Mouse (Mus musculus): ENCODE measurements at regions not wholly inside any gene's neighbourhood (a gene's known extent, or its start where the extent isn't known, plus 50 kb on each side); places are given as distances from the start of the nearest gene placed in this dataset.

DNA sequence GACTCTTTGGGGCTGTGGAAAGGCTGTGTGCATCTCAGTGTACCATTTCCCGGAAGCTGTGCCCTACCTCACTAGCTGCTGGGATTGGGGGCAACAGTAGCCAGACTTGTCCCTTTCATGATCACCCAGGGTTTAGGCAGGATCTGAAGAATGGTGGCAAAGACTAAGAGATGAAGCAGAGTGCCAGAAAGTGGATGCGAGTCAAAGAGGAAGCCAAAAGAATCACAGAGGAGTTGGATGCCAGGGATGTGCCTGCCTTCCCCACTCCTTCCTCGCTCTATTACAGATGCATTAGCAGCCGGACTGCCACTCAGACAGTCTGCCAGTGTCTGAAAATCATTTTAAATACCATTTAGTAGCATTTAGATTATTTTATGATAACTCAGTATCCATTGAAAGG, 271.5 kb upstream of the Slc24a2 start:
- H3K4me3 ChIP-seq, result no peak overlapping the region
- H3K27ac ChIP-seq (replicated peaks), result no peak overlapping the region
- no peaks in the 10 kb centered on the region for H3K36me3 ChIP-seq
- H3K27me3 ChIP-seq (ENCODE audit: low read depth, poor library complexity, severe bottlenecking), result no peaks in the 10 kb centered on the region
- H3K9me3 ChIP-seq (replicated peaks), result no peaks in the 10 kb centered on the region
- DNase-seq (ENCODE audit: low spot score), result no peak
- peaks cover 3% of the 10 kb centered on the region; the same call in 1 of the 2 replicates for H3K4me1 ChIP-seq
- WGBS, result 92% methylated on average over 4 of the region's 4 CpGs

DNA sequence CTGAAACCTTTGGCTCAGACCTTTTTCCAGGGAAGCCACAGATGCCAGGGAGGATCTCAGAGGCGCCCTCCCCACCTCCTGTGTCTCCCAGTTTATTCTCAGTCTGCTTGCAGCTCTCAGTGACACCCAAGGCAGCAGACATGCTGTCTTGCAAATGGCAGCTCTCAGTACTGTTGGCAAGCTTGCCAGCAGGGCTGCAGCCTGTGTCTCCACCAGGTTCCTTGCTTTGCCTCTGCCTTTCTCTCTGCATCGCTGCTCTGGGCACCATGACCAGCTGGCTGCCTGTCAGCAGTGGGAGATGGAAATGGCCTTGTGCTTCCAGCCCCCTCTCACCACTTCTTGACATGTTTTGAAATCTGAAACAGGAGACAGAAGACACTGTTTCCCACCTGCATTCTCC, 270.2 kb upstream of the Slc24a2 start:
- H3K4me3 ChIP-seq, result no peak overlapping the region
- no peaks in the 10 kb centered on the region for H3K9me3 ChIP-seq (replicated peaks)
- no peaks in the 10 kb centered on the region for H3K36me3 ChIP-seq
- 88% methylated on average over 2 of the region's 2 CpGs for WGBS
- H3K27ac ChIP-seq (replicated peaks), result no peak overlapping the region
- no peaks in the 10 kb centered on the region for H3K27me3 ChIP-seq (ENCODE audit: low read depth, poor library complexity, severe bottlenecking)
- DNase-seq (ENCODE audit: low spot score), result no peak
- peaks cover 3% of the 10 kb centered on the region; the same call in 1 of the 2 replicates for H3K4me1 ChIP-seq

DNA sequence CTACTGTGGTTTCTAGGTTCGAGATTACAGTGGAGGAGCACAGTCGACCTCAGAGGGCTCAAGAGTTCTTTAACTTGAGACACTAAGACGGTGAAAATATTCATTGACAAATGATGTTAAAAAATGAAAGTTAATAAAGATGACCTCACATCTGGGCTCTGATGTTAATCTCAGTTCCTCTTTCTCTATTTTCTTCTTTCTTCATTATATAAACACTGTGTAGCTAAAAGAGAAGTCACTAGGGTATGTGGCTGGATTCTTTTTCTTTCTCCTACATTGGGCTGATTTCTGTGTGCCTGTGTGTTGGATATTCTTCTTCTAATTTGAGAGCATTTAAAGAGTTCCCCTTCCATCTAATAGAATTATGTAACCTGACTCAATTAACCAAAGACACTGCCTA, 257.5 kb upstream of the Slc24a2 start:
- Histone ChIP-seq H3K27ac (replicated peaks) (no peak overlapping the region), H3K4me1 (peaks cover 7% of the 10 kb centered on the region)
- WGBS, result 91% methylated on average over 3 of the region's 3 CpGs

DNA sequence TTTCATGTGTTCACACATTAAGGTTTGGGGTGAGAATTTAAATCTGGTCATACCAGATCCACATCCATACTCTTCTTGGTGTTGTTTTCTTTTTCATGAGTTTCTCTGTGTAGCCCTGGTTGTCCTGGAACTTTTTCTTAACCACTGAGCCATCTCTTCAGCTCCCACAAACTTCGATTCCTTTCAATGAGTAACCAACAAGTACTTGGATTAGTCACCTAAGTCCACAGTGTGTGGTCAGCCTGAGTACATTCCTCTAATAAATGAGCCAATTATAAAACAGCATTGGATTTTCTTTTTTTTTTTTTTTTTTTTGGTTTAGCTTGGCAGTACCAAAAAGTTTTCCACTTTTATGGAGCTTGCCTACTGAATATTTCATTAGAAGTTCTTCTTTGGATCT, 245.3 kb upstream of the Slc24a2 start:
- 87% methylated on average over 1 of the region's 1 CpGs for WGBS
- no peaks in the 10 kb centered on the region for H3K27me3 ChIP-seq (ENCODE audit: low read depth, poor library complexity, severe bottlenecking)
- H3K4me1 ChIP-seq, result peaks cover 8% of the 10 kb centered on the region; the same call in 1 of the 2 replicates
- no peaks in the 10 kb centered on the region for H3K9me3 ChIP-seq (replicated peaks)
- no peaks in the 10 kb centered on the region for H3K36me3 ChIP-seq
- H3K27ac ChIP-seq (replicated peaks), result no peak overlapping the region
- no peak overlapping the region for H3K4me3 ChIP-seq
- no peak for DNase-seq (ENCODE audit: low spot score)

More for the DNA sequence above, 257.5 kb upstream of the Slc24a2 start:
- H3K36me3 ChIP-seq, result no peaks in the 10 kb centered on the region
- H3K4me3 ChIP-seq, result no peak overlapping the region
- H3K27me3 ChIP-seq (ENCODE audit: low read depth, poor library complexity, severe bottlenecking), result no peaks in the 10 kb centered on the region
- no peak for DNase-seq (ENCODE audit: low spot score)
- H3K9me3 ChIP-seq (replicated peaks), result no peaks in the 10 kb centered on the region

DNA sequence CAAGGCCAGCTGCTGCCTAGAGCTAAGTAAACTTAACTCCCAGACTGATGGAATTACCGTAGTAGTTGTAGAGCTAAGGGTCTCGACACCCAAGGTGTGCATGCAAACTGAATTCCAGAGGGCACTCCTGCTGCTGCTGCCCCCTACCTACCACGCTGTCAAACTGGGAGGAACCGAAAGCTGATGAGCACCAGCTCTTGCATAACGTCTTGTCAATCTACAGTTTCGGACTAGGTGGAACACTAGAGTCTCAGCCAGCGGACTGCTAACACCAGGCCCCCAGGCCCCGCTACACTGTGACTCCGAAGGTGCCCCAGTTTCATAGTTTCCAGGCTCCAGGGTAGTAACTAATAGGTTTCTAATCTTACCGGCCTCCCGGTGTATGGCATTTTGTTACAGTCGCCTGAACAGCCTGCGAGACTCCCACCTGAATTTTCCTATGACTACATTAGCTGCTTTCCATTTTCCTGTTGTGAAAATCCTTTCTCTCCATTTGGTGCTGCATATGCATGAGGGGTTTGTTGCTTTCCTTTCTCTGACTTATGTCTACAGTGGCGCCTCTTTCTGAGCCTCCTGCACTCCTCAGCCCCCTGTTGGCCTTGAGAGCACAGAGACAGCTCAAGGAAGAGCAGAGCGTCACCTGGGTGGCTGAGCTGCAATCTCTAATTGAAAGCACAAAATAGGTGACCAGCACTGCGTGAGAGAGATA, 243.2 kb upstream of the Slc24a2 start:
- 90% methylated on average over 16 of the region's 16 CpGs for WGBS

DNA sequence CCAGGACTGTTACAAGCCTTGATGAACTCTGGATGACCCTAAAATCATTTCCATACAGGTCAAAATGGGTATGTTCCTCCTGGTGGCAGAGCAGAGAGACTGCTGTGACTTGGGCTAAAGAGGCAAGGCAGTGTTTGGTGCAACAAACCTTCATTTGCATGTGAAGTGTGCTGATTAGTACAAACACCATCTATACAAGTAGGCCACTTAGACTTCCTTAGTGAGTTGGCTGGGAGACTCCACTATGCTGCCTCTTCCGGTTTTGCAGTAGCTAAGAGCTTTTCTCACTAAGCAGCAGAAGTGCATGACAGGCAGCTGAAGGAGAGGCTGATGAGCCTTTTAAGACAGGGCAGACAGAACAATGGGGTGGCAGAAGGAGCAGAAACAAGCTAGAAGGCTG, 242.5 kb upstream of the Slc24a2 start:
- DNase-seq (ENCODE audit: low spot score), result no peak
- H3K27ac ChIP-seq (replicated peaks), result no peak overlapping the region
- peaks cover 8% of the 10 kb centered on the region; the same call in 1 of the 2 replicates for H3K4me1 ChIP-seq
- no peaks in the 10 kb centered on the region for H3K27me3 ChIP-seq (ENCODE audit: low read depth, poor library complexity, severe bottlenecking)
- WGBS, result 60% methylated on average over 1 of the region's 1 CpGs
- H3K9me3 ChIP-seq (replicated peaks), result no peaks in the 10 kb centered on the region
- H3K36me3 ChIP-seq, result no peaks in the 10 kb centered on the region
- H3K4me3 ChIP-seq, result no peak overlapping the region

More for the DNA sequence above, 243.2 kb upstream of the Slc24a2 start:
- DNase-seq (ENCODE audit: low spot score), result no peak
- peaks cover 8% of the 10 kb centered on the region; the same call in 1 of the 2 replicates for H3K4me1 ChIP-seq
- no peaks in the 10 kb centered on the region for H3K36me3 ChIP-seq
- H3K27ac ChIP-seq (replicated peaks), result no peak overlapping the region
- H3K4me3 ChIP-seq, result no peak overlapping the region
- no peaks in the 10 kb centered on the region for H3K9me3 ChIP-seq (replicated peaks)
- H3K27me3 ChIP-seq (ENCODE audit: low read depth, poor library complexity, severe bottlenecking), result no peaks in the 10 kb centered on the region

DNA sequence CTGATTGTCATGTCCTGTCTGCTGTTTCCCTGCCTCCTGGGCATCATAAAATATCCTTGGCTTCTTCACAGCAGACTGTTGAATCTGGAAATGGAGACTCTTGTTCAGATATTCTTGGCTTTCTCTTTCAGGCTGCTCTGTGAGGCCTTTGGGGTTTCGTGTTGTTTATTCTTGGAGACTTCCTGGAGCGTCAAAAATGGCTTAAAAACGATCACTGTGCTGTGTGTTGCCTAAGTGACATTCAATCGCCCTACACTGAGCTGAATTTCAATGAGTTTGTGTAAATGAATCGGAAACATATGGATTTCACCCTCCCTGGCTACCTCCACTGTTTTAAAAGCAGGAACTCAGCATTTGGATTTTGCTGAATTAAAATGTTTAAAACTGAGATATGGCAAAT, 241.1 kb upstream of the Slc24a2 start:
- Histone ChIP-seq H3K27ac (replicated peaks) (0 out of 2 replicates have a peak overlapping the region, but pooled peaks have one; percentile 9), H3K4me1 (peaks cover 8% of the 10 kb centered on the region; the same call in 1 of the 2 replicates), H3K4me3 (no peak overlapping the region), H3K36me3 (no peaks in the 10 kb centered on the region), H3K9me3 (replicated peaks) (no peaks in the 10 kb centered on the region), H3K27me3 (ENCODE audit: low read depth, poor library complexity, severe bottlenecking) (no peaks in the 10 kb centered on the region)
- DNase-seq (ENCODE audit: low spot score), result no peak
- WGBS, result 74% methylated on average over 5 of the region's 5 CpGs

DNA sequence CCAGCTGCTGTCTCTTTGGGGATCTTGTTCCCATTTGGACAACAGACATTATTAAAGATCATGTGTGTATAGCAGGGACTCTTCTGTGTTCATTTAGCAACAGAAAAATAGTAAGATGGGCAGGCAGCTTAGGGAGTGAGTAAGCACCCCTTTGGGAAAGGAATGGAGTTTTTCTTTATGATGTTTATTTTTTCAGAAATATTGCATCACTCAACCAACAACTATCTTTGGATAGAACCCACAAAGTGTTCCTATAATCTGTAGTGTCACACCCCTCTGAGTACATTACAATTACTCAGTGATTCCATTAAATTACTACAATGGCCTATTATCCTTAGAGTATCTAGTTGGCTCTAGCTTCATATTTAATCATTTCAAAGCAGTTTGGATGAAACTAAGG, 237.3 kb upstream of the Slc24a2 start:
- no peak for DNase-seq (ENCODE audit: low spot score)
- Histone ChIP-seq H3K27ac (replicated peaks) (no peak overlapping the region), H3K36me3 (no peaks in the 10 kb centered on the region), H3K4me3 (no peak overlapping the region), H3K9me3 (replicated peaks) (no peaks in the 10 kb centered on the region), H3K27me3 (ENCODE audit: low read depth, poor library complexity, severe bottlenecking) (no peaks in the 10 kb centered on the region), H3K4me1 (peaks cover 11% of the 10 kb centered on the region; the same call in 1 of the 2 replicates)

DNA sequence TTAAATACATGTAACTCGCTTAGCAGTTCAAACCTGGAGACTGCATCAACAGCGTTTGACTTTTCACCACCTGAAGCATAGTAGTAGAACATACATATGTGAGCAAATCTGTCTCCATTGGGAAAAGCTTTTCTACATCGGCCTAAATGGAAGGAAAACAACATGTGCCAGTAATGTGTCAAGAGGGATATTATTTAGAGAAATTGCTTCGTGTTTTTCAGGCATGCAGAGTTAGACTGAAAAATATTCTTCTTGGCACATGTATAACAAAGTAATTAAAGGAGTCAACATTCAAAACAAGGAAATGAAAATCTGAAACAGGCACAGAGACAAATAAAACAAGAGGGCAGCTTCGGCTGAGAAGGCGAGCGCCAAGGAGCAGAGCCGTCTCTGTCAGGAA, 236.7 kb upstream of the Slc24a2 start:
- H3K4me1 ChIP-seq, result peaks cover 11% of the 10 kb centered on the region; the same call in 1 of the 2 replicates
- H3K9me3 ChIP-seq (replicated peaks), result no peaks in the 10 kb centered on the region
- DNase-seq (ENCODE audit: low spot score), result no peak
- H3K4me3 ChIP-seq, result no peak overlapping the region
- H3K27ac ChIP-seq (replicated peaks), result no peak overlapping the region
- WGBS, result 88% methylated on average over 8 of the region's 8 CpGs
- no peaks in the 10 kb centered on the region for H3K36me3 ChIP-seq
- H3K27me3 ChIP-seq (ENCODE audit: low read depth, poor library complexity, severe bottlenecking), result no peaks in the 10 kb centered on the region

DNA sequence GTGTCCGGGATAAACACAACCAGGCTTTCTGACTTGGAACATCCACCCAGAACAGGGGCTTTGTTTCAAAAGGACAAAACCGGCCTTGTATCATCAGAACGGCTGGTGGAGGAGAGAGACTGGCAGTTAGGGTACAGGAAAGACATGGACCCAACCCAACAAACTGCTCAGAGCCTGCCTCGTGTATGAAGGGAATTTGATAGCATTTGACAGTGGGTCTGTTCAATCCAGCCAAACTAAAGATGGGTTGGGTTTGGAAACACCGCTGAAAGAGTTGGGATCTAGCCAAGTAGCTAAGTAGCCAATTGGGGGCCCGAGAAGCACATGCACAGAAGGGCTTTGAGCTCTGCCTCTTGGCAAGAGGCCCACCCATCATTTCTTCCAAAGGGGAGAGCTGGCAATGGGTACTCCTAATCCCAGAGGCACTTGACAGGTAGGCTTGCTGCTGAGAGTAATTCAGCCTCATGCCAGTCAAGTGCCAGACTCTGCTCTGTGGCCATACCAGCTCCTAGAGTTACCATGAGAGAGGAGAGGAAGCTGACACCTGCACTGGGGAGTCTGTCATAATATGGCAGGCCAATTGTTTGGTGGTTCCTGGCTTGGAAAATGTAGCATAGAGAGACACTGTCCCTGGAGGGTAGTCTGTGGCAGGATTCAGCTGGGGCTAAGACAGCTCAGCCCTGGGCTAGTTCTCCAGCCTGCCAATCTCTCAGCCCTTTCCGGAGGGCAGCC, 231.1 kb upstream of the Slc24a2 start:
- H3K4me3 ChIP-seq, result no peak overlapping the region
- peaks cover 8% of the 10 kb centered on the region; the same call in 1 of the 2 replicates for H3K4me1 ChIP-seq
- 85% methylated on average over 7 of the region's 7 CpGs for WGBS
- H3K27ac ChIP-seq (replicated peaks), result no peak overlapping the region
- H3K36me3 ChIP-seq, result no peaks in the 10 kb centered on the region
- no peak for DNase-seq (ENCODE audit: low spot score)
- no peaks in the 10 kb centered on the region for H3K27me3 ChIP-seq (ENCODE audit: low read depth, poor library complexity, severe bottlenecking)
- no peaks in the 10 kb centered on the region for H3K9me3 ChIP-seq (replicated peaks)

DNA sequence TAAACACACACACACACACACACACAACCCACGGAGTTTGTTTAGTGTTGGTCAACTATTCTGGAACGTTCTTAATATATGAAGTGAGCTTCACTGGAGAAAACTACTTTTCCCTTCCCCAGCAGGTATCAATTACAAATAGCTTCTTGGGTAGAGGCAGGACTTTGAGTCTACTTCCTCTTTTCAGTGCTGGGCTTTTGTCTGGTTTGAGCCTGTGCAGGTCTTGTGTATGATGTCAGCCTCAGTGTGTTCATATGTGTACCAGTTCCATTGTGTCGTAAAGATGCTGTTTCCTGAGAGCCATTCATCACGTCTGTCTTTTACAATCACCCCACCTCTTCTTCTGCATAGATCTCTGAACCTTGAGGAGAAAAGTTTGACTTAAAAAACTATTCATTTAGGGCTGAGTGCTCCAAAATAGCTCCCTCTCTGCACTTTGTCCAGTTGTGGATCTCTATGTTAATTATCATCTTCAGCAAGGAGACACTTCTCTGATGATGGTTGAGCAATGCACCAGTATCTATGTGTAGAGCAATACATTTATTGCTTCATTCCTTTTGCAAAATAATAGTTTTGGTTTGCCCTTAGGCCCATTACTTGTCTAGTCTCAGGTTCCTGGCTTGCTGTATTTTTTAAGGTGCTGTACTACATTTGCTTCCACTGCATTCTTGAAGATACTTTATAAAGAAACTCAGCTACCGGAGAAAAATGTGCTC, 225.7 kb upstream of the Slc24a2 start:
- Histone ChIP-seq H3K4me1 (no peaks in the 10 kb centered on the region), H3K27ac (replicated peaks) (no peak overlapping the region)

DNA sequence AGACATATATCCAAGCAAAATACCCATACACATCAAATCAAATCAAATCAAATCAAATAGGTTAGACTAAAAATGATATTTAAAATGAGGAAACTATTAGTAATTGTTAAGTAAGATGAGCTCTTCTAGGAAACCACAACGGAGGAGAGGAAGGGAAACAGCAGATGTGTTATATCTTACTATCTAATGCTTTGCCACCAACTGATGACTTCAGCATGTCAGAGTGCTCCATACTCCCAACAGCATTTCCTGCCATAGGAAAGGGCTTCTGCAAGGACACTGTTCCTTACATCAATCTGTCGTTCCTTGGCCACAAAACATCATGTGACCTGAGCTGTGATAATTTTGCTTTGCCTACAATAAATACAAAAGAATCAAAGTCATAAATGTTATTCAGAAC, 221.8 kb upstream of the Slc24a2 start:
- H3K4me3 ChIP-seq, result no peak overlapping the region
- DNase-seq (ENCODE audit: low spot score), result no peak
- 89% methylated on average over 2 of the region's 2 CpGs for WGBS

More for the DNA sequence above, 225.7 kb upstream of the Slc24a2 start:
- Histone ChIP-seq H3K9me3 (replicated peaks) (no peaks in the 10 kb centered on the region), H3K4me3 (no peak overlapping the region), H3K27me3 (ENCODE audit: low read depth, poor library complexity, severe bottlenecking) (no peaks in the 10 kb centered on the region), H3K36me3 (no peaks in the 10 kb centered on the region)
- 87% methylated on average over 5 of the region's 5 CpGs for WGBS
- DNase-seq (ENCODE audit: low spot score), result no peak

More for the DNA sequence above, 221.8 kb upstream of the Slc24a2 start:
- Histone ChIP-seq H3K9me3 (replicated peaks) (no peaks in the 10 kb centered on the region), H3K4me1 (peaks cover 2% of the 10 kb centered on the region; the same call in 1 of the 2 replicates), H3K27me3 (ENCODE audit: low read depth, poor library complexity, severe bottlenecking) (no peaks in the 10 kb centered on the region), H3K36me3 (no peaks in the 10 kb centered on the region), H3K27ac (replicated peaks) (no peak overlapping the region)
